Mouse (Mus musculus): ENCODE results near the gene Hnmt. TPM values are rescaled to one million over a fixed set of nuclear protein-coding genes. Genes with fewer than 3 reads are reported as not detected.
"Not testable (repeated sequence)": the region's sequence is repeated elsewhere in the genome, so short reads cannot be mapped to it uniquely, and the experiment has no call there.

The Hnmt gene
- polyA plus RNA-seq, 1 experiment: 38.3 TPM

- Histone ChIP-seq H3K27ac (ENCODE audit: insufficient read depth, low read depth, low read length) (no peak overlapping the region), H3K4me3 (ENCODE audit: insufficient read depth, low read length) (no peak overlapping the region), H3K4me1 (ENCODE audit: control insufficient read depth, insufficient read depth, low read length) (no peaks in the 10 kb centered on the region)
- TF ChIP-seq CTCF (IDR thresholded peaks at IDR 0.05; ENCODE audit: low read depth, low read length) (no peak), POLR2A (IDR thresholded peaks at IDR 0.05; ENCODE audit: borderline replicate concordance, low read depth, low read length) (no peak)
These were observed 34.2 kb downstream of the Hnmt start for GRCm38 (mm10) chr2:24014957-24015356.

DNA sequence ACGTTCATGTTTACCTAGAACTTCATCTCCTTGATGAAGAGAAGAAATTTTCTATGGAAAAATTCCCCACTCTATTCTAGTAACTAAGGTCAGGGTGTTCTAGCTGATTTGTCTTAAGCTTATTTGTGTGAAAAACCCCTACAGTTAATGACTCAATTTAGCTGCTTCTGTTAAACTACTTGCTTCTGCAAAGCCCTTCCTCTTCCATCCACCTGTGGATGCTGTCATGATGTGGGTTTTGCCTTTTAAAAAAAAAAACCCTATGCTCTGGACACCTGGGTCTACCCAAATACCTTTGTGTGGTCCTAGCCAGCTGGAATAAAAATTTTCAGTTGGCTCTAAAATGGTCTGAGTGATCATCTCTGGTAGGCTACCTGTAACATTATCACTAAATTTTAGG lies 49.9 kb downstream of the Hnmt start:
- no peak for TF ChIP-seq CTCF (IDR thresholded peaks at IDR 0.05; ENCODE audit: low read depth, low read length)
- TF ChIP-seq POLR2A (IDR thresholded peaks at IDR 0.05; ENCODE audit: borderline replicate concordance, low read depth, low read length): no peak
- no peak overlapping the region for H3K4me3 ChIP-seq (ENCODE audit: insufficient read depth, low read length)
- no peaks in the 10 kb centered on the region for H3K4me1 ChIP-seq (ENCODE audit: control insufficient read depth, insufficient read depth, low read length)
- no peak overlapping the region for H3K27ac ChIP-seq (ENCODE audit: insufficient read depth, low read depth, low read length)

- TF ChIP-seq POLR2A (IDR thresholded peaks at IDR 0.05; ENCODE audit: borderline replicate concordance, low read depth, low read length): no peak
- no peak for TF ChIP-seq CTCF (IDR thresholded peaks at IDR 0.05; ENCODE audit: low read depth, low read length)
- Histone ChIP-seq H3K4me1 (ENCODE audit: control insufficient read depth, insufficient read depth, low read length) (no peaks in the 10 kb centered on the region), H3K4me3 (ENCODE audit: insufficient read depth, low read length) (no peak overlapping the region), H3K27ac (ENCODE audit: insufficient read depth, low read depth, low read length) (no peak overlapping the region)
These were observed 50.4 kb downstream of the Hnmt start for GRCm38 (mm10) chr2:23998836-23999235.

- Histone ChIP-seq H3K4me1 (ENCODE audit: control insufficient read depth, insufficient read depth, low read length) (no peaks in the 10 kb centered on the region), H3K4me3 (ENCODE audit: insufficient read depth, low read length) (no peak overlapping the region), H3K27ac (ENCODE audit: insufficient read depth, low read depth, low read length) (no peak overlapping the region)
- TF ChIP-seq POLR2A (IDR thresholded peaks at IDR 0.05; ENCODE audit: borderline replicate concordance, low read depth, low read length) (no peak), CTCF (IDR thresholded peaks at IDR 0.05; ENCODE audit: low read depth, low read length) (no peak)
These were observed 52.4 kb downstream of the Hnmt start for GRCm38 (mm10) chr2:23996830-23997229.

GRCm38 (mm10) chr2:23990034-23990573 lies 59.1 kb downstream of the Hnmt start:
- not testable (repeated sequence) for H3K4me1 ChIP-seq (ENCODE audit: control insufficient read depth, insufficient read depth, low read length); H3K27ac ChIP-seq (ENCODE audit: insufficient read depth, low read depth, low read length); H3K4me3 ChIP-seq (ENCODE audit: insufficient read depth, low read length)

DNA sequence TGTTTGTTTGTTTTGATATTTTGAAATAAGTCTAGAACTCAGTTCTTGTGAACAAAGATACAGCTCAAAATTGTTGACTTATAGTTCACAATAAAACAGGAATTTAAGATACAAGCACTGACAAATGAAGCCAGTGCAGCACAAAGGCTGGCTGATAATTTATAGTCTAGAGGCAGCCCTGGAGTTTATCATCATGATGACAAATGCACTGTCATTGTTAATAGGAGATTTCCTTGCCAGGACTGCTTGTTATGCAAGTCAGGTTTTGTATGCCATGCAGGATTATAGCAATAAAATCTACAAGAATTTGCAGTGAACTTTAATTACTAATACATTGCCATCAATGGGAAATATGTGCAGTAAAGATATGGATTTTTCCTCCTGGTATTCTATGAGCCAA lies 61.9 kb downstream of the Hnmt start:
- Histone ChIP-seq H3K4me3 (ENCODE audit: insufficient read depth, low read length) (no peak overlapping the region), H3K27ac (ENCODE audit: insufficient read depth, low read depth, low read length) (no peak overlapping the region), H3K4me1 (ENCODE audit: control insufficient read depth, insufficient read depth, low read length) (no peaks in the 10 kb centered on the region)
- TF ChIP-seq POLR2A (IDR thresholded peaks at IDR 0.05; ENCODE audit: borderline replicate concordance, low read depth, low read length) (no peak), CTCF (IDR thresholded peaks at IDR 0.05; ENCODE audit: low read depth, low read length) (no peak)

DNA sequence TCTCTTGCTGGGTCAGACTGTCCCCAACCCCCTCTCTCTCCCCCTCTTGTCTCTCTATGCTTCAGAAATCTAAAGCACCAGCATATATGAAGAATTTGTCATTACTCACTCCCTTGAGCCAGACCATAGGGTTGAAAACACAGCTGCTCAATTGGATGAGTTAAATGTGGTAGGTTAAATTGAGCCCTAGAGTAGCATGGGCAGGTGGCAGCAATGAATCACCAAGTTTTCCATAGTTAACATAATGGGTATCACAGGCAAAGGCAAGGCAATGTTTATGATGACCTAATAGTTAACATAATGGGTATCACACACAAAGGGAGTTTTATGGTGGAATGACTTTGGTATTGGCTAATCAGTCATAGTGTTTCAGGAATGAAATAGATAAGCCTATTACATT lies 65.9 kb downstream of the Hnmt start:
- H3K4me1 ChIP-seq (ENCODE audit: control insufficient read depth, insufficient read depth, low read length): no peaks in the 10 kb centered on the region
- no peak overlapping the region for H3K27ac ChIP-seq (ENCODE audit: insufficient read depth, low read depth, low read length)
- TF ChIP-seq POLR2A (IDR thresholded peaks at IDR 0.05; ENCODE audit: borderline replicate concordance, low read depth, low read length) (no peak), CTCF (IDR thresholded peaks at IDR 0.05; ENCODE audit: low read depth, low read length) (no peak)
- H3K4me3 ChIP-seq (ENCODE audit: insufficient read depth, low read length): no peak overlapping the region

- TF ChIP-seq CTCF (IDR thresholded peaks at IDR 0.05; ENCODE audit: low read depth, low read length) (no peak), POLR2A (IDR thresholded peaks at IDR 0.05; ENCODE audit: borderline replicate concordance, low read depth, low read length) (no peak)
- H3K27ac ChIP-seq (ENCODE audit: insufficient read depth, low read depth, low read length): no peak overlapping the region
- H3K4me1 ChIP-seq (ENCODE audit: control insufficient read depth, insufficient read depth, low read length): no peaks in the 10 kb centered on the region
- H3K4me3 ChIP-seq (ENCODE audit: insufficient read depth, low read length): no peak overlapping the region
These were observed 66.3 kb downstream of the Hnmt start for GRCm38 (mm10) chr2:23982860-23983259.

GRCm38 (mm10) chr2:23960659-23961274 lies 88.4 kb downstream of the Hnmt start:
- H3K27ac ChIP-seq (ENCODE audit: insufficient read depth, low read depth, low read length); H3K4me1 ChIP-seq (ENCODE audit: control insufficient read depth, insufficient read depth, low read length); H3K4me3 ChIP-seq (ENCODE audit: insufficient read depth, low read length): not testable (repeated sequence)

Other genes starting within 250 kb of the Hnmt start
- gene Tbpl2, start 47.2 kb upstream of the Hnmt start, polyA plus RNA-seq (2012; ENCODE audit: insufficient read depth, insufficient read length, missing spikeins): not detected in 2 replicates
- gene Il1f8, start 103.8 kb upstream of the Hnmt start, polyA plus RNA-seq (2012; ENCODE audit: insufficient read depth, insufficient read length, missing spikeins): not detected in 2 replicates
- not detected in 2 replicates for gene Il1f9, start 137.1 kb upstream of the Hnmt start, polyA plus RNA-seq (2012; ENCODE audit: insufficient read depth, insufficient read length, missing spikeins)
- gene Il1f6, start 166.0 kb upstream of the Hnmt start, polyA plus RNA-seq (2012; ENCODE audit: insufficient read depth, insufficient read length, missing spikeins): not detected in 2 replicates
- gene Il1f5, start 227.6 kb upstream of the Hnmt start, polyA plus RNA-seq (2012; ENCODE audit: insufficient read depth, insufficient read length, missing spikeins): not detected in 2 replicates
- gene Il1f10, start 241.8 kb upstream of the Hnmt start, polyA plus RNA-seq (2012; ENCODE audit: insufficient read depth, insufficient read length, missing spikeins): not detected in 2 replicates